Mouse (Mus musculus) Patski (cell line): Measurements from ENCODE around the gene Usp39. TPM values are rescaled to one million over a fixed set of nuclear protein-coding genes. Genes with fewer than 3 reads are reported as not detected.

Source experiments
- ATAC-seq: fragments of 100-300 bp; one replicate; pipeline ENCODE4 v1.8.0; 2021
- CTCF ChIA-PET: fragments of 350-600 bp; sonication (Branson Sonifier 250); formaldehyde crosslinking; loops from one replicate; lab custom pipeline; 2022; ENCODE audit warnings: inconsistent platforms; lab: Charles Lee
- POLR2A ChIA-PET: fragments of 350-600 bp; sonication (Branson Sonifier 250); formaldehyde crosslinking; loops from one replicate; lab custom pipeline; 2022; ENCODE audit warnings: antibody characterized with exemption, inconsistent platforms; lab: Charles Lee
- DNase-seq: peaks from one replicate; pipeline ENCODE4 v3.0.0-alpha.2; 2011; ENCODE audit warnings: low read depth, low spot score
- H3K27me3 ChIP-seq: fragments of 371-371 bp; one replicate; pipeline ENCODE4 v1.5.1; 2021
- CTCF ChIP-seq: fragments of 100-300 bp; IDR thresholded peaks from one replicate; pipeline ENCODE4 v1.5.1; 2021
- in situ Hi-C: fragments of 300-500 bp; cut with MboI; formaldehyde crosslinking; loops from 3 replicates; pipeline ENCODE4 v1.11.1; 2018; ENCODE audit warnings: low pct_unique_long_range_greater_than_20kb, mixed read lengths
- polyA plus RNA-seq: library from polyadenylated mRNA; unstranded; gene quantifications from one replicate; pipeline ENCODE4 v1.2.3, GENCODE M21; 2021

The Usp39 gene
- polyA plus RNA-seq, 1 experiment from 2014 or later, result 64.7 TPM

DNA sequence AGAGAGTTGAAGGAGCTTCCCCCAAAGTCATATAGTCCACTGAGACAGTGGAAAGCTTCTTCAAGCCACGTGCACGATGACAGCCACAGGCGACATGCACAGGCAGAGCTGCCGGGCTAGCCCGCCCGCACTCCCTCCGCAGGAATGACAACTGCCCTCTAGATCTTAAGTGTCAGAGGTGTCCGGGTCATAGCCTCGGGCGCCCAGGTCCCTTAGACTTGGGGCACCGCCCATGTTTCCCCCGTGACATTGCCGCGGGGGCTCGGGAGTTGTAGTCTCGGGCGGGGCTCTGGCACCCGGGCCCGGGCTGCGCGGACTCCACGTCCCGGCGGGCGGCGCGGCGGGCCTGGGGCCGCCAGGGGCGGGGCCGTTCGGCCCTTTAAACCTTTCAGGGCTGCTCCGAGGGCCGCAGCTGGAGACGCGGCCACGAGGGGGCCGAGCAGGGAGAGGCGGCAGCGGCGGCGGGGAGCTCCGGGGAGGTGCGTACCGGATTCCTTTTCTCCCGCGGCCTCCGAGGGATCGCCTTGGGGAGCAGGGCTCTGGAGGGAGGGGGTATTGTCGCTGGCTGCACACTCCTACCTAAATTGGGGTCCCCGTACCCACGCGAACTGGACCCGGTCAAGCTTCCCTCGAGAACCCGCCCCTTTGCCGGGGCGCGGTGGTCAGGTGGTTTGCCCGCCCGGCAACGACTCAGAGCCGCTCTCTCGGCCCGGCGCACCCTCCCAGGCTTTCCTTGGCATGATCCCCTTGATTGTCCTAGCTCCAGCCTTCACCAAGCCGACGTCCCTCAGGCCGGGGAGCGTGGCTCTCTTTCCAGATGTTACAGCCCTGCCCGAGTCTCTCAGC lies 10.3 kb upstream of the Usp39 start, which contains the start of gene Tmem150a:
Gene Tmem150a (plus strand): TSS at position 382 of the 846 bp plus-strand sequence.
- DNase-seq (no peak), ATAC-seq (peak; percentile 93)
- ChIA-PET POLR2A (interaction anchor here (0.8 to 3.0 kb wide), 3 partner anchors 9 to 21 kb away, joined by 3 to 8 read pairs (median 7); partner anchors contain the start of genes 0610030E20Rik and Usp39), CTCF (interaction anchor here (0.9 to 3.5 kb wide), 5 partner anchors 9 to 71 kb away, joined by 3 to 10 read pairs (median 7); partner anchors contain the start of gene Vamp8)
- H3K27me3 ChIP-seq, result no peaks in the 10 kb centered on the region
- no peak for TF ChIP-seq CTCF
- in situ Hi-C loops, result no loop called here

DNA sequence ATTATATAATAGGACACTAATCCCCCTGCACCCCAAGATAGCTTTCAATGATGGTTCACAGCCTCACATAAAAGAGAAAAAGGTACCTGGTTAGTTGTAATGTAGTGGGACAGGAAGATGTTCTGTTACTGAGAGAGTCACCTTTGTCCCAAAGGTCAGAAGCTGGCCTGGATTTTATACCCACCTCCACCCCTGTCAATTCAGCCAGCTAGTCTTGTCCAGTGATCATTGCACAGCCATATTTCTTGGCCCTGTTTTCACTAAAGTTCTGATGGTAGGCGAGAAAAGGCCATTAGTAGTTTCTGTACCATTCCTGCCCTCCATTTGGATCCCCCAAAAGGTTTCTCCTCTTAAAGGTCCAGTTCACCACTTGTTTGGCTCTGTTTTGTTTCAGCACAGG lies 9.0 kb upstream of the Usp39 start:
- DNase-seq, result no peak
- no peak for ATAC-seq
- no peaks in the 10 kb centered on the region for H3K27me3 ChIP-seq
- TF ChIP-seq CTCF, result no peak
- CTCF ChIA-PET, result interaction anchor here (1.8 kb wide), 2 partner anchors 28 to 36 kb away, joined by 5 read pairs; partner anchors contain the start of gene Vamp8
- POLR2A ChIA-PET, result no interaction called here
- in situ Hi-C loops, result no loop called here

DNA sequence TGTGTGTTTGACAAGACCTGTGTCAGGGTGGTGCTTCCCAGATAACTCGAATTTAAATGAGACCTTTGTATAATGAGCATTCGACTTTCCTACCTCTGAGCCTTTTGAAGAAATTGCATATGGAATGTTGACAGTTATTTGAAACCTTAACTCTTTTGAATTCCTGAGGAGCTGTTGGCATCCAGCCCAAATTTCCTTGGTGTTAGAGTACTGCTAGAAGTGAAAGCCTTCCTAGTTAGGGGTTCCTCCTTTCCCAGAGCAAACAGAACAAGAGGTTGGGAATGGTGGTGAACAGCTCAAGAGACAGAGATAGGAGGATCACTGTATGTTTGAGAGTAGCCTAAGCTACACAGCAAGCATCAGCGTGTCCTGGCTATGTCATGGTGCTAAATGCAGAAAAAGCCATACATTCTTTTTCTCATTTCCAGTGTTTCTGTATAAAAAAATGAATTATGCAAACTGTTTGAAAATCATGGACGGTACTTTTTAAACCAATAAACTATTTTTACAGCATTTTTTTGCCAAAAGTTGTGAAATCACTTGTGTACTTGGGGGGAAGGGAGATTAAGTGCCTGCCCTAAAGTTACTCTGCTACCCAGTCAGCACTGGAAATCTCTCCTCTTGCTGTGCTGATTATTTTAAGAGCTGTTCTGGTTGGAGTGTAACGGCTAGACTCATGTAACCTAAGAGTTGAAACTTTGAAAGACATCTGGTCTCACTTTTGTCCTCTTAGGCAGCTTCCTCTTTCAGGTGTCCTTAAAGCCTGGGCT lies 7.8 kb upstream of the Usp39 start:
- CTCF ChIA-PET, result interaction anchor here (1.2 to 1.8 kb wide), 4 partner anchors 27 to 55 kb away, joined by 3 to 5 read pairs (median 4); partner anchors contain the start of gene Vamp8
- no peaks in the 10 kb centered on the region for H3K27me3 ChIP-seq
- no peak for ATAC-seq
- DNase-seq, result no peak
- POLR2A ChIA-PET, result interaction anchor here (1.2 kb wide), 1 partner anchor 27 kb away, joined by 3 read pairs; the partner anchor contains the start of gene Vamp5
- TF ChIP-seq CTCF, result no peak
- in situ Hi-C loops, result no loop called here

DNA sequence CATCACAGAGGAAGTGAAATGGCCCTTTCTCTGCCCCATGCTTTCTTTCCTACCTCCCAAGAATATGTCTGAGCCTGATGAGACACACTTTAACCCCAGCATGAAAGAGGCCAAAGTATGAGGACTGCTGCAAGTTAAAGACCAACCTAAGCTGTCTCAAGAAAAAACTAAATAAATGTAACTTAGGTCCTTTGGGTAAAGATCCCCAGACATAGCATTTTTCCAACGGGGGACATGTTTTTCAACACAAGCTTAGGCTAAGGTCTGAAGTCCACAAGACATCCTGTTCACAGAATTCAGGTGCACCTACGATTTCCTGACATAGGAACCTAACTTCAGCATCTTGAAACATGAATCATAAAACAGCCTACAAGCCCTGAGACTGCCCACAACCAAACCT lies 5.2 kb upstream of the Usp39 start:
- H3K27me3 ChIP-seq, result no peaks in the 10 kb centered on the region
- TF ChIP-seq CTCF, result no peak
- ATAC-seq (no peak), DNase-seq (no peak)
- in situ Hi-C loops, result no loop called here
- CTCF ChIA-PET, result interaction anchor here (1.1 kb wide), 1 partner anchor 13 kb away, joined by 3 read pairs; no protein-coding TSS in a partner anchor
- POLR2A ChIA-PET, result interaction anchor here (0.6 to 1.6 kb wide), 2 partner anchors 14 to 73 kb away, joined by 3 read pairs; no protein-coding TSS in a partner anchor

DNA sequence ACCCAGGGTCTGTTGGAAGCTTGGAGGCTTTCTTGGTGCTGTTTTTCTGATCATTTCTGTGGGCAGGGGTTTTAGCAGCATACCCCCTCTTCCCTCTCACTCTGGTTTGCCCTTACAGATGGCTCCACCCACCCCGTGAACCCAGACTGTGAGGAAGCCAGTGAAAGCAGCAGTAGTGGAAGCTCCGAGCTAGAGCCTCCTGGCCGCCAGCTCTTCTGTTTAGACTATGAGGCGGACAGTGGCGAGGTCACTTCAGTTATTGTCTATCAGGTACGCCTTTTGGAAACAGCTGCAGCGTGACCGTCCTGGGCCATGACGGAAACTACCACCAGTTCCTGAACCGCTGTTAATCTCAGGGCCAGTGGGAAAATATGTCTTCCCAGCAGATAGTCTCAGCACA lies 3.4 kb upstream of the Usp39 start:
- in situ Hi-C loops, result no loop called here
- DNase-seq (no peak), ATAC-seq (no peak)
- POLR2A ChIA-PET, result interaction anchor here (1.1 to 1.6 kb wide), 3 partner anchors 12 to 55 kb away, joined by 3 to 5 read pairs (median 3); no protein-coding TSS in a partner anchor
- no peaks in the 10 kb centered on the region for H3K27me3 ChIP-seq
- CTCF ChIA-PET, result interaction anchor here (1.0 to 2.2 kb wide), 3 partner anchors 8 to 42 kb away, joined by 3 to 4 read pairs (median 3); partner anchors contain the start of gene Vamp8
- no peak for TF ChIP-seq CTCF

DNA sequence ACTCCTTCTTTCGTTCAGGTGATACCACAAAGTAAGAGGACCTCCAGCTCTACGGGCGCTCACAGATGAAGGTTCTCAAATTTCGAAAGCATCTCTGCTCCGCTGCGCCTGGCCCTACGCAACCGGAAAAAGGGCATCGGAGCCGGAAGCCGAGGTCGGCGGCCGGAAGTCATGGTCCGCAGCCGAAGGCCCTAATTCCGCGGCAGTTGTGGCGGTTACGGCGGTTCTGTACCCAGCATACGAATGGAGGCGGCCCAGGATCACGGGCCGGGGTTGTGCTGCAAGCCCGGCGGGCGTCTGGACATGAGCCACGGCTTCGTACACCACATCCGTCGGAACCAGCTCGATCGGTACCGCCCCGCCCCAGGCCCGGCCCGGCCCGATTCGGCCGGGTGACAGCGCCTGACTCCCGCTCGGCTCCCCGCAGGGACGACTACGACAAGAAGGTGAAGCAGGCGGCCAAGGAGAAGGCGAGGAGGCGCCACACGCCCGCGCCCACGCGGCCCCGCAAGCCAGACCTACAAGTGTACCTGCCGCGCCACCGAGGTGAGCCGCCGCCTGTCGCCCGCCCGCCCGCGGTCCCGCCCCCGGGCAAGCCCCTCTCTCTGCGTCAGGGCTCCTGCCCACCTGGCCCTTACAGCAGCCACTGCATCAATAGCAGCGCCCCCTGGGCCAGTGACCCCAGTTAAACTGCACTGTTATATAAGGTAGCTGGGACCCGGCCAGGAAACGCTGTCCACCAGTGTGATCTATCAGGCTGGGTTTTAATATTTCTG lies 2.4 kb upstream of the Usp39 start, which contains the start of gene 0610030E20Rik:
Gene 0610030E20Rik (plus strand): TSS at position 152 of the 776 bp plus-strand sequence.
- no peak for TF ChIP-seq CTCF
- peak; percentile 59 for ATAC-seq
- no peak for DNase-seq
- ChIA-PET POLR2A (interaction anchor here (1.1 to 1.3 kb wide), 3 partner anchors 8 to 54 kb away, joined by 3 to 5 read pairs (median 3); partner anchors contain the start of gene Tmem150a), CTCF (interaction anchor here (1.6 to 2.2 kb wide), 2 partner anchors 9 to 13 kb away, joined by 3 to 4 read pairs; no protein-coding TSS in a partner anchor)
- in situ Hi-C loops, result no loop called here
- no peaks in the 10 kb centered on the region for H3K27me3 ChIP-seq

DNA sequence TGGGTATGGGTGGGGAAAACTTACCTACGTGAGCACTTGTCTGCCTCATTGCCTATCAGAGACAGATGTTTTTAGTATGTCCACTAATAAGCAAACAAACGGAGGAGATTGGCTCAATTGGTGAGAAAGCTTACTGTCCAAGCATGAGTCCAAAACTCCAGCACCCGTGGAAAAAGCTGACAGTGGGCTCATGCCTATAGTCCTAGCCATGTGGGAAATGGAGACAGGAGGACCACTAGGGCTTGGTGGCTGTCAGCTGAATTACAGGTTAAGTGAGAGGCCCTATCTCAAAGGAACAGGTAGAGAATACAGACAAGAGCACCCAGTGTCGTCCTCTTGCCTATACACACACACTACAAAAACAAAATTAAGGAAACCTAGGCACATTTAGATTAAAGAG lies 1.3 kb upstream of the Usp39 start:
- in situ Hi-C loops, result no loop called here
- no peak for TF ChIP-seq CTCF
- CTCF ChIA-PET, result interaction anchor here (0.9 to 2.2 kb wide), 5 partner anchors 11 to 68 kb away, joined by 3 to 6 read pairs (median 4); no protein-coding TSS in a partner anchor
- ATAC-seq (no peak), DNase-seq (no peak)
- H3K27me3 ChIP-seq, result no peaks in the 10 kb centered on the region
- POLR2A ChIA-PET, result interaction anchor here (0.5 to 1.1 kb wide), 2 partner anchors 9 to 33 kb away, joined by 3 read pairs; partner anchors contain the start of gene Tmem150a

DNA sequence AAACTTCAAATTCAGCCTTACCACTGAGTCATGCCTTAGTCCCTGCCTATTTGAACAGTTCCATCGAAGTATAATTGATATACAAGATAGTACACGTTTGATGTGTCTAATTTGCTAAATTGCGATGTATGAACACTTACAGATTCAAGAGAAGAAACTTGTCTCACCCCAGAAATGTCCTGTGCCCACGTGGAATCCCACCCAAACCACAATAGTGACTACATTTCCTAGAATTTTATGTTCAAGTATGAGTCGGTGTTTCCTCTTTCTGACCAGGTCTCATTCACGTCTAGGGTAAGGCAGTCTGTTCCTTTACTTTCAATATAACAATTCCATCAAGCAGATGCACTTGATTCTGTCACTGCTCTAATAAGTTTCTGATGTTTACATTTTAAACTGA lies 649 bp upstream of the Usp39 start:
- no peaks in the 10 kb centered on the region for H3K27me3 ChIP-seq
- no peak for TF ChIP-seq CTCF
- no peak for DNase-seq
- no peak for ATAC-seq
- CTCF ChIA-PET, result interaction anchor here (0.9 to 1.9 kb wide), 6 partner anchors 10 to 189 kb away, joined by 3 to 6 read pairs (median 4); partner anchors contain the start of gene Tmem150a
- in situ Hi-C loops, result no loop called here
- POLR2A ChIA-PET, result interaction anchor here (1.2 to 1.5 kb wide), 2 partner anchors 11 to 42 kb away, joined by 3 to 8 read pairs; partner anchors contain the start of gene Tmem150a
